24 mouse cellular contexts compared by ENCODE assay signal in genomic region chr19:23410800-23411199, GRCm38 (mm10). TPM values are rescaled to one million over a fixed set of nuclear protein-coding genes. Genes with fewer than 3 reads are reported as not detected.
"Had no signal": no experiment of that assay in that cellular context is flagged by ENCODE, and none has a peak within 500 bp of the region (broad histone marks: within the 10 kb centered on the region; RNA-seq: fewer than 3 reads in every experiment).

No protein-coding gene starts in this region.

- H3K27ac ChIP-seq: gastrocnemius, adult 2 months; heart, embryonic 10.5 days; hindbrain, embryonic 10.5 days; hindbrain, embryonic 12.5 days; hindbrain, embryonic 14.5 days; intestine, embryonic 15.5 days; layer of hippocampus, adult 2 months; left cerebral cortex, adult 2 months; limb, embryonic 10.5 days; limb, embryonic 12.5 days had no signal

- H3K27me3 ChIP-seq: heart, embryonic 12.5 days; hindbrain, embryonic 12.5 days; intestine, embryonic 15.5 days; limb, embryonic 12.5 days had no signal

- ATAC-seq: hindbrain, embryonic 16.5 days; inflammation-experienced regulatory T-cells, adult 6 months; intestine, embryonic 15.5 days; intestine, postnatal 0 days had no signal

- H3K4me2 ChIP-seq: heart, embryonic 12.5 days; hindbrain, embryonic 12.5 days; hindbrain, embryonic 14.5 days; intestine, embryonic 15.5 days; limb, embryonic 12.5 days had no signal

- H3K4me3 ChIP-seq: gastrocnemius, adult 2 months; heart, embryonic 10.5 days; heart, embryonic 12.5 days; hindbrain, embryonic 10.5 days; hindbrain, embryonic 12.5 days; intestine, embryonic 15.5 days; layer of hippocampus, adult 2 months; left cerebral cortex, adult 2 months; limb, embryonic 10.5 days; limb, embryonic 12.5 days had no signal

- H3K9ac ChIP-seq: heart, embryonic 12.5 days; hindbrain, embryonic 12.5 days; hindbrain, embryonic 14.5 days; intestine, embryonic 15.5 days; limb, embryonic 12.5 days had no signal

- H3K36me3 ChIP-seq: heart, embryonic 10.5 days; heart, embryonic 12.5 days; hindbrain, embryonic 10.5 days; hindbrain, embryonic 12.5 days; intestine, embryonic 15.5 days; limb, embryonic 10.5 days; limb, embryonic 12.5 days had no signal

- H3K9me3 ChIP-seq: heart, embryonic 10.5 days; heart, embryonic 12.5 days; hindbrain, embryonic 10.5 days; hindbrain, embryonic 12.5 days; intestine, embryonic 15.5 days; limb, embryonic 10.5 days; limb, embryonic 12.5 days had no signal

- H3K4me1 ChIP-seq: heart, embryonic 10.5 days; heart, embryonic 12.5 days; hindbrain, embryonic 10.5 days; hindbrain, embryonic 12.5 days; intestine, embryonic 15.5 days; limb, embryonic 10.5 days; limb, embryonic 12.5 days had no signal

- DNase-seq: gastrocnemius, adult 2 months; gastrocnemius, postnatal 10 days; gastrocnemius, postnatal 25 days; heart, adult 18-20 months; heart, postnatal 10 days; heart, postnatal 4 days; kidney, adult 18-20 months; kidney, adult 8-10 months; kidney, postnatal 14 days; kidney, postnatal 4 days; liver had no signal

RNA-seq across cellular contexts. Expression of gene Mamdc2, which starts 37.4 kb away (rescaled TPM):
- polyA plus RNA-seq: inflammation-experienced regulatory T-cells, adult 6 months had no signal
